Mouse (Mus musculus): Measurements from ENCODE around the gene Fam208b. TPM values are rescaled to one million over a fixed set of nuclear protein-coding genes. Genes with fewer than 3 reads are reported as not detected.

Gene Fam208b
- polyA plus RNA-seq, 1 experiment: 2.5 TPM

GRCm38 (mm10) chr13:3628102-3628501 is 17.2 kb upstream of the Fam208b start:
- no peaks in the 10 kb centered on the region for H3K79me2 ChIP-seq (ENCODE audit: control insufficient read depth, insufficient read depth)
- TF ChIP-seq REST (IDR thresholded peaks at IDR 0.05; ENCODE audit: insufficient read depth, insufficient read length): no peak
- no peak for TF ChIP-seq CEBPB (IDR thresholded peaks at IDR 0.05; ENCODE audit: insufficient read depth, poor library complexity, severe bottlenecking)
- no peak for TF ChIP-seq MYOD1 (IDR thresholded peaks at IDR 0.05; ENCODE audit: control insufficient read depth in 1 of 3, insufficient read length in 2 of 3, low read depth in 2 of 3)
- no peak for TF ChIP-seq POLR2AphosphoS2 (IDR thresholded peaks at IDR 0.05; ENCODE audit: insufficient read length, low read depth)
- TF ChIP-seq MAX (IDR thresholded peaks at IDR 0.05; ENCODE audit: low read depth): no peak
- TF ChIP-seq E2F4 (IDR thresholded peaks at IDR 0.05; ENCODE audit: insufficient read depth): no peak
- no peak for TF ChIP-seq USF1 (IDR thresholded peaks at IDR 0.05; ENCODE audit: low read depth)
- TF ChIP-seq TCF12 (IDR thresholded peaks at IDR 0.05; ENCODE audit: insufficient read depth, poor library complexity, severe bottlenecking): no peak
- no peak for TF ChIP-seq MYOG (IDR thresholded peaks at IDR 0.05; ENCODE audit: control insufficient read depth in 1 of 3, insufficient read depth in 1 of 3, insufficient read length in 2 of 3, low read depth in 2 of 3)
- no peak for TF ChIP-seq POLR2A (IDR thresholded peaks at IDR 0.05; ENCODE audit: insufficient read length, low read depth)
- no peak for TF ChIP-seq TCF3 (IDR thresholded peaks at IDR 0.05; ENCODE audit: insufficient read length, low read depth)
- TF ChIP-seq SRF (IDR thresholded peaks at IDR 0.05; ENCODE audit: control insufficient read depth, insufficient read length, low read depth): no peak
- H3K27me3 ChIP-seq (ENCODE audit: control insufficient read depth, insufficient read depth, insufficient read length): no peaks in the 10 kb centered on the region
- H3K4me2 ChIP-seq (ENCODE audit: low read depth): no peak overlapping the region
- no peak overlapping the region for H3K4me3 ChIP-seq
- H3K36me3 ChIP-seq (ENCODE audit: control insufficient read depth, insufficient read depth): no peaks in the 10 kb centered on the region
- H3ac ChIP-seq (ENCODE audit: control insufficient read depth, insufficient read length): no peak overlapping the region

DNA sequence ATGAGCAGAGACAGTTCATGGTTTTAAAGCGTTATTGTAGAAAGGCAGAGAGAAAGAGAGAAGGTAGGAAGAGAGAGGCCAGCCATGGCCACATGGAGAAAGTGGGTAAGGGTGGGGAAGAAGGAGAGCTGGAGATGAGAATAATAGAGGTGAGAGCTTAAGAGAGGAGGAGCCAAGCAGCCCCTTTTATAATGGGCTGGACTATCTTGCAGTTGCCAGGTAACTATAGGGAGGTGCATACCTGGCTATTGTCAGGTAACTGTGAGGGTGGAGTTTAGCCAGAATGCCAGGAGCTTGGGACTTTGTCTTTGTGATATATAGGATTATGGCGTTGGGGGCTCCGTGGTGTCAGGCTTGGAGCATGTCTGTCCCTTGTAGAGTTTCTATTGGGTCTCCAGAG is 16.2 kb upstream of the Fam208b start:
- no peaks in the 10 kb centered on the region for H3K36me3 ChIP-seq (ENCODE audit: control insufficient read depth, insufficient read depth)

DNA sequence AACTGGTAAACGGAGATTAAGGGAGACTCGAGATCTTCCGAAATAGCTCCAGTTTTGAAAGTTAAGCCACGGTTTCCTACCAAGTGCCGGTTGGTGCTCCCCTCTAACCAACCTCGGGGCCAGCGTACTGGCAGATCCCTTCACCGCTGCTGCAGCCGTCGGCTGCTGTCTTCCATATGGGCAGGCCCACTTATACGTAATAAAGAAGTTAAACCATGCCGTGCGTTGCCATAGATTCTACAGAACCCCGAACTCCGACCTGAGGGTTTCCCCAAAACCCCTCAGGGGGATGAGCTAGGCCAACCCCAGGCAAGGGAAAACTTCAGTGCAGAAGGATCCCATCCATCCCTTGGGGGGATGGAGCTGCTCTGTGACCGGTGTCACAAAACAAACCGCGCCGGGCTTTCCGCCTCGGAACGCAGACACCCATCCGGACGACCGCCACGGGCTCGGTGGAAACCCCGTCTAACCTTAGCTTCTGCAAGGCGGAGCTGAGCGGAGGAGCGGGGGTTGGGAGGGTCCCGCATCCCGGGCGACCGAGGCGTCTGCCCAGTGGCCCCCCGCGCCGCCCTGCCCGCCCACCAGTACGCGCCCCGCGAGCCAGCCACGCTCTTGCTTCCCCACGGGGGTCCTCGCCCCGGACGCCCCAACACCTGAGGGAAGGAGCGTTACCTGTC is 652 bp downstream of the Fam208b start:
- H3K79me2 ChIP-seq (ENCODE audit: control insufficient read depth, insufficient read depth): peaks cover 49% of the 10 kb centered on the region
- H3K4me2 ChIP-seq (ENCODE audit: low read depth): peak overlapping the region; percentile 95
- no peaks in the 10 kb centered on the region for H3K36me3 ChIP-seq (ENCODE audit: control insufficient read depth, insufficient read depth)
- H3ac ChIP-seq (ENCODE audit: control insufficient read depth, insufficient read length): peak overlapping the region; percentile 11
- peak overlapping the region; percentile 96 for H3K4me3 ChIP-seq
- no peaks in the 10 kb centered on the region for H3K27me3 ChIP-seq (ENCODE audit: control insufficient read depth, insufficient read depth, insufficient read length)
- no peak for TF ChIP-seq POLR2AphosphoS2 (IDR thresholded peaks at IDR 0.05; ENCODE audit: insufficient read length, low read depth)

More for the DNA sequence above, 16.2 kb upstream of the Fam208b start:
- Histone ChIP-seq H3K4me2 (ENCODE audit: low read depth) (no peak overlapping the region), H3K27me3 (ENCODE audit: control insufficient read depth, insufficient read depth, insufficient read length) (no peaks in the 10 kb centered on the region), H3K79me2 (ENCODE audit: control insufficient read depth, insufficient read depth) (no peaks in the 10 kb centered on the region), H3K4me3 (no peak overlapping the region), H3ac (ENCODE audit: control insufficient read depth, insufficient read length) (no peak overlapping the region)
- no peak for TF ChIP-seq POLR2AphosphoS2 (IDR thresholded peaks at IDR 0.05; ENCODE audit: insufficient read length, low read depth)
- TF ChIP-seq REST (IDR thresholded peaks at IDR 0.05; ENCODE audit: insufficient read depth, insufficient read length): no peak
- TF ChIP-seq E2F4 (IDR thresholded peaks at IDR 0.05; ENCODE audit: insufficient read depth): no peak
- no peak for TF ChIP-seq MYOD1 (IDR thresholded peaks at IDR 0.05; ENCODE audit: control insufficient read depth in 1 of 3, insufficient read length in 2 of 3, low read depth in 2 of 3)
- no peak for TF ChIP-seq CEBPB (IDR thresholded peaks at IDR 0.05; ENCODE audit: insufficient read depth, poor library complexity, severe bottlenecking)
- TF ChIP-seq USF1 (IDR thresholded peaks at IDR 0.05; ENCODE audit: low read depth): no peak
- TF ChIP-seq SRF (IDR thresholded peaks at IDR 0.05; ENCODE audit: control insufficient read depth, insufficient read length, low read depth): no peak
- no peak for TF ChIP-seq TCF3 (IDR thresholded peaks at IDR 0.05; ENCODE audit: insufficient read length, low read depth)

DNA sequence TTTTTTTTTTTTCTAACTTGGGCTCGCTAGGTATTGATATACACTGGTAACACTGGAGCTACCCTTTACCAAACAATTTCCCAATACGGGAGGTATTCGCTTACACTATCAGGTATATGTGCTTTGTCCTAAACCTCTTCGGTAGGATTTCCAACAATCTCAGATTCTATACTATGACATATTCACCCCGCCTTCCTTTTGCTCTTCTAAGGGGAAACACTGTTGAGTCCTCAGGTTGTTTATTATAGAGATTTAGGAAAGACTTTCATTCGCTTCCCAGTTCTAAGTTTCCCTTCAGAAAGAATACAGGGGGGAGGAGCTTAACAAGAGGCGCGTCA is 1.2 kb downstream of the Fam208b start:
- no peak for TF ChIP-seq TCF12 (IDR thresholded peaks at IDR 0.05; ENCODE audit: insufficient read depth, poor library complexity, severe bottlenecking)
- Histone ChIP-seq H3K27me3 (ENCODE audit: control insufficient read depth, insufficient read depth, insufficient read length) (no peaks in the 10 kb centered on the region), H3K4me3 (peak overlapping the region; percentile 96), H3K36me3 (ENCODE audit: control insufficient read depth, insufficient read depth) (no peaks in the 10 kb centered on the region), H3ac (ENCODE audit: control insufficient read depth, insufficient read length) (peak overlapping the region; percentile 11), H3K79me2 (ENCODE audit: control insufficient read depth, insufficient read depth) (peaks cover 54% of the 10 kb centered on the region), H3K4me2 (ENCODE audit: low read depth) (peak overlapping the region; percentile 95)

DNA sequence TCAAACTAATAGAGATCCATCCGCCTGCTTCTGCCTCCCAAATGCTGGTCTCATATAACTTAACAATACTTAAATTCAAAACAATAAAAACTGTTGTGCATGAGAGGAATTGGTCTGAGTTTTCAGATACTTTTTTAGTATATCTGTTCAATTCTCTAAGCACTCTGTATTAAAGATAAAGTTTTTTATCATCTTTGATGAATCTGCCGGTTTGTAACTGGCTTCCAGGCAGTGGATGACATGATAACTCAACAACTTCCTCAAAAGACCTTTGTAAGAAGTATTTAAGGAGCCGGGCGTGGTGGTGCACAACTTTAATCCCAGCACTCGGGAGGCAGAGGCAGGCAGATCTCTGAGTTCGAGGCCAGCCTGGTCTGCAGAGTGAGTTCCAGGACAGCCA is 14.7 kb downstream of the Fam208b start:
- peaks cover 45% of the 10 kb centered on the region for H3K36me3 ChIP-seq (ENCODE audit: control insufficient read depth, insufficient read depth)
- H3K79me2 ChIP-seq (ENCODE audit: control insufficient read depth, insufficient read depth): no peaks in the 10 kb centered on the region
- no peak overlapping the region for H3K4me2 ChIP-seq (ENCODE audit: low read depth)
- H3ac ChIP-seq (ENCODE audit: control insufficient read depth, insufficient read length): no peak overlapping the region
- no peak overlapping the region for H3K4me3 ChIP-seq
- no peaks in the 10 kb centered on the region for H3K27me3 ChIP-seq (ENCODE audit: control insufficient read depth, insufficient read depth, insufficient read length)
- no peak for TF ChIP-seq CEBPB (IDR thresholded peaks at IDR 0.05; ENCODE audit: insufficient read depth, poor library complexity, severe bottlenecking)
- TF ChIP-seq SRF (IDR thresholded peaks at IDR 0.05; ENCODE audit: control insufficient read depth, insufficient read length, low read depth): no peak
- no peak for TF ChIP-seq MYOD1 (IDR thresholded peaks at IDR 0.05; ENCODE audit: control insufficient read depth in 1 of 3, insufficient read length in 2 of 3, low read depth in 2 of 3)
- no peak for TF ChIP-seq TCF3 (IDR thresholded peaks at IDR 0.05; ENCODE audit: insufficient read length, low read depth)
- TF ChIP-seq POLR2AphosphoS2 (IDR thresholded peaks at IDR 0.05; ENCODE audit: insufficient read length, low read depth): no peak
- TF ChIP-seq USF1 (IDR thresholded peaks at IDR 0.05; ENCODE audit: low read depth): no peak
- no peak for TF ChIP-seq MAX (IDR thresholded peaks at IDR 0.05; ENCODE audit: low read depth)
- no peak for TF ChIP-seq MYOG (IDR thresholded peaks at IDR 0.05; ENCODE audit: control insufficient read depth in 1 of 3, insufficient read depth in 1 of 3, insufficient read length in 2 of 3, low read depth in 2 of 3)
- TF ChIP-seq E2F4 (IDR thresholded peaks at IDR 0.05; ENCODE audit: insufficient read depth): no peak
- TF ChIP-seq TCF12 (IDR thresholded peaks at IDR 0.05; ENCODE audit: insufficient read depth, poor library complexity, severe bottlenecking): no peak
- TF ChIP-seq REST (IDR thresholded peaks at IDR 0.05; ENCODE audit: insufficient read depth, insufficient read length): no peak
- no peak for TF ChIP-seq POLR2A (IDR thresholded peaks at IDR 0.05; ENCODE audit: insufficient read length, low read depth)

All from myocyte (in vitro differentiated cells).